ENCODE assay signal across 9 mouse cellular contexts in genomic region chr14:70832042-70832441, GRCm38 (mm10).
DNase-seq lines count a peak whose midpoint lies in the region; ATAC-seq and TF ChIP-seq lines count a peak whose summit lies in the region.
"Had no signal": no experiment of that assay in that cellular context is flagged by ENCODE, and none has a peak within 500 bp of the region (broad histone marks: within the 10 kb centered on the region; RNA-seq: fewer than 3 reads in every experiment).

No protein-coding gene starts in this region.

- peak overlapping the region; percentile 81 for H3K27ac ChIP-seq in forebrain, embryonic 15.5 days (replicated peaks)
- H3K27ac ChIP-seq in forebrain, embryonic 11.5 days (ENCODE audit: low read depth, low read length): no peak overlapping the region
- H3K27ac ChIP-seq in layer of hippocampus, adult 2 months: no peak overlapping the region
- no peak overlapping the region for H3K27ac ChIP-seq in bone marrow, adult 2 months (ENCODE audit: control insufficient read depth, insufficient read depth, low read depth, low read length, poor library complexity)

- no peaks in the 10 kb centered on the region for H3K27me3 ChIP-seq in forebrain, embryonic 15.5 days
- H3K27me3 ChIP-seq in forebrain, embryonic 11.5 days (ENCODE audit: control insufficient read depth, insufficient read depth, low read length): no peaks in the 10 kb centered on the region

- no peak for DNase-seq in forebrain, embryonic 11.5 days (ENCODE audit: low spot score)
- DNase-seq in layer of hippocampus, adult 2 months (ENCODE audit: low spot score in 2 of 2): no peak
- no peak for DNase-seq in layer of hippocampus, adult 9-10 months (ENCODE audit: low spot score)
- DNase-seq in 416B (ENCODE audit: low read depth): peak; percentile 35
- no peak for DNase-seq in right cerebral cortex, postnatal 25 days

- H3K4me1 ChIP-seq in forebrain, embryonic 15.5 days: peaks cover 7% of the 10 kb centered on the region; the same call in 1 of the 2 replicates
- H3K4me1 ChIP-seq in forebrain, embryonic 11.5 days (replicated peaks; ENCODE audit: control insufficient read depth, insufficient read depth, low read length): no peaks in the 10 kb centered on the region
- H3K4me1 ChIP-seq in bone marrow, adult 2 months (ENCODE audit: control insufficient read depth, insufficient read depth, low read length): no peaks in the 10 kb centered on the region

- ATAC-seq in forebrain, embryonic 15.5 days (replicated peaks): no peak; the same call in 1 of the 2 replicates
- ATAC-seq in forebrain, embryonic 11.5 days (replicated peaks; ENCODE audit: low FRiP score): no peak
- ATAC-seq in erythroid progenitor cell, adult 5-6 weeks (replicated peaks; ENCODE audit: low FRiP score, poor library complexity, severe bottlenecking): no peak

- H3K36me3 ChIP-seq in forebrain, embryonic 15.5 days: no peaks in the 10 kb centered on the region
- H3K36me3 ChIP-seq in forebrain, embryonic 11.5 days (ENCODE audit: control insufficient read depth, insufficient read depth, low read length): no peaks in the 10 kb centered on the region
- H3K36me3 ChIP-seq: G1E had no signal

- no peak for TF ChIP-seq POLR2A in bone marrow, adult 2 months (IDR thresholded peaks at IDR 0.05; ENCODE audit: borderline replicate concordance, control insufficient read depth, low read depth, low read length)

- H3K4me2 ChIP-seq in forebrain, embryonic 15.5 days (replicated peaks): no peak overlapping the region
- H3K4me2 ChIP-seq in forebrain, embryonic 11.5 days (ENCODE audit: low read depth, low read length, severe bottlenecking): no peak overlapping the region

- H3K9ac ChIP-seq in forebrain, embryonic 15.5 days (replicated peaks): no peak overlapping the region
- no peak overlapping the region for H3K9ac ChIP-seq in forebrain, embryonic 11.5 days (ENCODE audit: low read length)

- TF ChIP-seq CTCF in layer of hippocampus, adult 2 months (conservative IDR thresholded peaks at IDR 0.05): peak; percentile 73
- TF ChIP-seq CTCF in bone marrow, adult 2 months (IDR thresholded peaks at IDR 0.05; ENCODE audit: control insufficient read depth, insufficient read depth, low read length): peak; percentile 39; the same call in 1 of the 2 replicates

- no peak overlapping the region for H3K4me3 ChIP-seq in forebrain, embryonic 15.5 days
- no peak overlapping the region for H3K4me3 ChIP-seq in forebrain, embryonic 11.5 days (ENCODE audit: low read depth, low read length)
- H3K4me3 ChIP-seq in layer of hippocampus, adult 2 months: no peak overlapping the region
- H3K4me3 ChIP-seq in bone marrow, adult 2 months (replicated peaks; ENCODE audit: control insufficient read depth, low read depth, low read length): no peak overlapping the region

- no peaks in the 10 kb centered on the region for H3K9me3 ChIP-seq in forebrain, embryonic 15.5 days
- no peaks in the 10 kb centered on the region for H3K9me3 ChIP-seq in forebrain, embryonic 11.5 days (ENCODE audit: control insufficient read depth, low read length)
- H3K9me3 ChIP-seq: G1E had no signal

- WGBS in forebrain, embryonic 15.5 days: 55% methylated on average over 3 of the region's 3 CpGs
- 69% methylated on average over 3 of the region's 3 CpGs for WGBS in forebrain, embryonic 11.5 days
- WGBS in bone marrow, adult 2 months: 46% methylated on average over 3 of the region's 3 CpGs
